Mouse (Mus musculus): ENCODE measurements around the gene Rps6ka5. TPM values are rescaled to one million over a fixed set of nuclear protein-coding genes. Genes with fewer than 3 reads are reported as not detected.

Rps6ka5 gene
- polyA plus RNA-seq, 1 experiment from 2014 or later = 3.6 TPM

GRCm38 (mm10) chr12:100711819-100712218 is 15.0 kb downstream of the Rps6ka5 start:
- H3K4me1 ChIP-seq (ENCODE audit: control insufficient read depth, insufficient read depth, low read length) = 0 out of 2 replicates have a peak, but pooled peaks cover 4% of the 10 kb centered on the region
- ATAC-seq (ENCODE audit: insufficient read depth, low FRiP score) = no peak
- H3K9ac ChIP-seq (ENCODE audit: low read length) = no peak overlapping the region
- no peak overlapping the region for H3K4me3 ChIP-seq (replicated peaks; ENCODE audit: low read length)
- no peaks in the 10 kb centered on the region for H3K36me3 ChIP-seq (ENCODE audit: control insufficient read depth, insufficient read depth, low read length)
- no peak overlapping the region for H3K4me2 ChIP-seq (ENCODE audit: low read depth, low read length)
- no peak overlapping the region for H3K27ac ChIP-seq (ENCODE audit: low read length)
- no peaks in the 10 kb centered on the region for H3K9me3 ChIP-seq (replicated peaks; ENCODE audit: control insufficient read depth, low read length)
- H3K27me3 ChIP-seq (ENCODE audit: control insufficient read depth, insufficient read depth, low read length) = no peaks in the 10 kb centered on the region
- 52% methylated on average over 5 of the region's 5 CpGs for WGBS

DNA sequence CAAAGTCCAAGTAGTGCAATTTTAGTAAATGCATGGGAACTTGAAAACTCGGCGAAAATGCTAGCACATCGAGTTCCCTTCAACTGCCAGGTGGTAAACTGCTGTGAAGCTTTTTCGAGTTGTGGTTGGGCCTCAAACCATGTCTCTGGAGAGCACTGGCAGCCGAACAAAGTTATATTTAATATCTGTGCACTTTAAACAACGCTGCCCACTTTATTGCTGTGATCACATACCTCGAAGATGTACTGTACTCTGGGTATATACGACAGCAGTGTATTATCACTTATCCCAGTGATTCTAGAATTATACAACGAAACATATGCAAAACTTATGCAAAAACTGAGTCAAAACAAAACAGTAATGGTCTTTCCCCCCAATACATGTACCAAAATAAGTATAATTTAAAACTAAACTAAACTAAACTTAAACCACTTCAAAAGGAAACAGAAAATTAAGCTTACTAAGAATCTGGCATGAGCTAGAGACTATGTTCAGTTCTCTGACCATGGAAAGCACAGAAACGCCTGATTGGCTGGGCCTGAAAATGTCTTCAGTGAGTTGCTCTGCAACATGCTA is 15.6 kb downstream of the Rps6ka5 start:
- no peaks in the 10 kb centered on the region for H3K27me3 ChIP-seq (ENCODE audit: control insufficient read depth, insufficient read depth, low read length)
- H3K4me3 ChIP-seq (replicated peaks; ENCODE audit: low read length) = no peak overlapping the region
- no peak overlapping the region for H3K9ac ChIP-seq (ENCODE audit: low read length)
- no peak overlapping the region for H3K4me2 ChIP-seq (ENCODE audit: low read depth, low read length)
- H3K36me3 ChIP-seq (ENCODE audit: control insufficient read depth, insufficient read depth, low read length) = no peaks in the 10 kb centered on the region
- 58% methylated on average over 10 of the region's 10 CpGs for WGBS
- 0 out of 2 replicates have a peak, but pooled peaks cover 4% of the 10 kb centered on the region for H3K4me1 ChIP-seq (ENCODE audit: control insufficient read depth, insufficient read depth, low read length)
- no peak for ATAC-seq (ENCODE audit: insufficient read depth, low FRiP score)
- H3K27ac ChIP-seq (ENCODE audit: low read length) = no peak overlapping the region
- H3K9me3 ChIP-seq (replicated peaks; ENCODE audit: control insufficient read depth, low read length) = no peaks in the 10 kb centered on the region

DNA sequence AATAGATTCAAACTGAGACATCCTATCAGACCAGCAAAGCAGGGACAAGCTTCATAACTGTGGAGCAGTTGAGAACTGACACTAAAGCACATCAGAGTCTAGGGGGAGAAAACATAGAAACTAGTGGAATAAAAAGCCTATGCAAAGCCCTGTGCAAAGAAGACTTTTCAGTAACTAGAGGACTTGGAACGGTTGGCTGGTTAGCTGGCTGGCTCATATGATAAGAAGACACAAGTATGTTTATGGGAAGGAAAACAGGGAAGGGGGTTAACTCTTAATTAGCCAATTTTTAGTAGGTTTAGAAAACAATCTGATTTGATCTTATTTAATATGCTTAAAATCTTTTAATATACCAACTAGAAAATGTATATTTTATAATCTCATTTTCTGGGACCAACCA is 16.4 kb downstream of the Rps6ka5 start:
- H3K4me2 ChIP-seq (ENCODE audit: low read depth, low read length) = no peak overlapping the region
- no peak overlapping the region for H3K9ac ChIP-seq (ENCODE audit: low read length)
- no peaks in the 10 kb centered on the region for H3K9me3 ChIP-seq (replicated peaks; ENCODE audit: control insufficient read depth, low read length)
- 12% methylated on average over 1 of the region's 1 CpGs for WGBS
- 0 out of 2 replicates have a peak, but pooled peaks cover 4% of the 10 kb centered on the region for H3K4me1 ChIP-seq (ENCODE audit: control insufficient read depth, insufficient read depth, low read length)
- H3K27me3 ChIP-seq (ENCODE audit: control insufficient read depth, insufficient read depth, low read length) = no peaks in the 10 kb centered on the region
- no peak for ATAC-seq (ENCODE audit: insufficient read depth, low FRiP score)
- no peaks in the 10 kb centered on the region for H3K36me3 ChIP-seq (ENCODE audit: control insufficient read depth, insufficient read depth, low read length)
- H3K4me3 ChIP-seq (replicated peaks; ENCODE audit: low read length) = no peak overlapping the region
- no peak overlapping the region for H3K27ac ChIP-seq (ENCODE audit: low read length)

GRCm38 (mm10) chr12:100707312-100707711 is 19.5 kb downstream of the Rps6ka5 start:
- ATAC-seq (ENCODE audit: insufficient read depth, low FRiP score) = no peak
- no peak overlapping the region for H3K4me3 ChIP-seq (replicated peaks; ENCODE audit: low read length)
- no peak overlapping the region for H3K9ac ChIP-seq (ENCODE audit: low read length)
- H3K27me3 ChIP-seq (ENCODE audit: control insufficient read depth, insufficient read depth, low read length) = no peaks in the 10 kb centered on the region
- 0 out of 2 replicates have a peak, but pooled peaks cover 4% of the 10 kb centered on the region for H3K4me1 ChIP-seq (ENCODE audit: control insufficient read depth, insufficient read depth, low read length)
- no peaks in the 10 kb centered on the region for H3K9me3 ChIP-seq (replicated peaks; ENCODE audit: control insufficient read depth, low read length)
- H3K4me2 ChIP-seq (ENCODE audit: low read depth, low read length) = no peak overlapping the region
- no peaks in the 10 kb centered on the region for H3K36me3 ChIP-seq (ENCODE audit: control insufficient read depth, insufficient read depth, low read length)
- WGBS = 65% methylated on average over 2 of the region's 2 CpGs
- H3K27ac ChIP-seq (ENCODE audit: low read length) = no peak overlapping the region

- no peaks in the 10 kb centered on the region for H3K4me1 ChIP-seq (ENCODE audit: control insufficient read depth, insufficient read depth, low read length)
- H3K9me3 ChIP-seq (replicated peaks; ENCODE audit: control insufficient read depth, low read length) = no peaks in the 10 kb centered on the region
- H3K36me3 ChIP-seq (ENCODE audit: control insufficient read depth, insufficient read depth, low read length) = no peaks in the 10 kb centered on the region
- no peaks in the 10 kb centered on the region for H3K27me3 ChIP-seq (ENCODE audit: control insufficient read depth, insufficient read depth, low read length)
- H3K4me2 ChIP-seq (ENCODE audit: low read depth, low read length) = no peak overlapping the region
- H3K9ac ChIP-seq (ENCODE audit: low read length) = no peak overlapping the region
- 69% methylated on average over 5 of the region's 5 CpGs for WGBS
- no peak for ATAC-seq (ENCODE audit: insufficient read depth, low FRiP score)
- H3K27ac ChIP-seq (ENCODE audit: low read length) = no peak overlapping the region
- no peak overlapping the region for H3K4me3 ChIP-seq (replicated peaks; ENCODE audit: low read length)
These were observed 21.6 kb downstream of the Rps6ka5 start for GRCm38 (mm10) chr12:100705057-100705722.

GRCm38 (mm10) chr12:100698019-100698418 is 28.8 kb downstream of the Rps6ka5 start:
- Histone ChIP-seq H3K9me3 (replicated peaks; ENCODE audit: control insufficient read depth, low read length) (no peaks in the 10 kb centered on the region), H3K27ac (ENCODE audit: low read length) (no peak overlapping the region), H3K27me3 (ENCODE audit: control insufficient read depth, insufficient read depth, low read length) (no peaks in the 10 kb centered on the region), H3K4me2 (ENCODE audit: low read depth, low read length) (no peak overlapping the region), H3K4me3 (replicated peaks; ENCODE audit: low read length) (no peak overlapping the region), H3K9ac (ENCODE audit: low read length) (no peak overlapping the region), H3K4me1 (ENCODE audit: control insufficient read depth, insufficient read depth, low read length) (0 out of 2 replicates have a peak, but pooled peaks cover 2% of the 10 kb centered on the region), H3K36me3 (ENCODE audit: control insufficient read depth, insufficient read depth, low read length) (no peaks in the 10 kb centered on the region)
- 87% methylated on average over 1 of the region's 1 CpGs for WGBS
- no peak for ATAC-seq (ENCODE audit: insufficient read depth, low FRiP score)

DNA sequence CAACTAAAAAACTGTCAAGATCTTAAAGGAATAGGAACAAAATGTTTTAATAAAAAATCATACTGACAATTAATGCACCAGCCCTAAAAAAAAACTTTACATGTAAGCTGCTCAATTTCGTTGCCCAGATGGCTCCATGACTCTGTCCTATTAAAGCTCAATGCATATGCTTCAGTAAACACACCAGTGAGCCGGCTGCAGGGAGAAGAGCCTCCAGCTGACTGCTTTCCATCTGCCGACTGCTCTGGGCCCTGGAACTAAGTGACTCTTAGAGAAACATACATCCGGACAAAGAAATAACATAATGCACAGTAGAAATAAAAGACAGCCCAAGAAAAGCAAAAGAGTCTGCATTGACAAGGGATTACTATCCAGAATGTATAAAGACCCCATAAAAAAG is 30.2 kb downstream of the Rps6ka5 start:
- 0 out of 2 replicates have a peak, but pooled peaks cover 2% of the 10 kb centered on the region for H3K4me1 ChIP-seq (ENCODE audit: control insufficient read depth, insufficient read depth, low read length)
- no peak overlapping the region for H3K4me3 ChIP-seq (replicated peaks; ENCODE audit: low read length)
- H3K9me3 ChIP-seq (replicated peaks; ENCODE audit: control insufficient read depth, low read length) = no peaks in the 10 kb centered on the region
- no peak overlapping the region for H3K4me2 ChIP-seq (ENCODE audit: low read depth, low read length)
- 27% methylated on average over 4 of the region's 4 CpGs for WGBS
- no peaks in the 10 kb centered on the region for H3K36me3 ChIP-seq (ENCODE audit: control insufficient read depth, insufficient read depth, low read length)
- no peak overlapping the region for H3K9ac ChIP-seq (ENCODE audit: low read length)
- no peak for ATAC-seq (ENCODE audit: insufficient read depth, low FRiP score)
- H3K27me3 ChIP-seq (ENCODE audit: control insufficient read depth, insufficient read depth, low read length) = no peaks in the 10 kb centered on the region
- no peak overlapping the region for H3K27ac ChIP-seq (ENCODE audit: low read length)

DNA sequence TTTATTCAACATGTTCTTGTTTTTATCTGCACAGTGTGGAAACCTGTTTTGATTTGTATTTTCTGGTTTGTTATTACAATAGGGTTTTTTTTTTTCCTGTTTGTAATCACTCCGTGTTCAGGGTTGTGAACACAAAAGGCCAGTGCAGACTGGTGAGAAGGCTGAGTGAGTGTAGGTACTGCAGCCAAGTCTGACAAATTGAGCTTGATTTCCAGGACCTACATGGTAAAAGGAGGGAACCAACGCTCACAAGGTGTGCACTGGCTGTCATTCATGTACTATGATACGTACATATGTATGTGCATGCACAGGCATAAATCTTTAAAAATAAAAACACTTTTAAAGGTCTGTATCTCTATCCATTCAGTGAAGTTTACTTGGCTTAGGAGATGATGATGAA is 31.5 kb downstream of the Rps6ka5 start:
- Histone ChIP-seq H3K4me2 (ENCODE audit: low read depth, low read length) (no peak overlapping the region), H3K9ac (ENCODE audit: low read length) (no peak overlapping the region), H3K27me3 (ENCODE audit: control insufficient read depth, insufficient read depth, low read length) (no peaks in the 10 kb centered on the region), H3K4me3 (replicated peaks; ENCODE audit: low read length) (no peak overlapping the region), H3K27ac (ENCODE audit: low read length) (no peak overlapping the region), H3K36me3 (ENCODE audit: control insufficient read depth, insufficient read depth, low read length) (no peaks in the 10 kb centered on the region), H3K9me3 (replicated peaks; ENCODE audit: control insufficient read depth, low read length) (no peaks in the 10 kb centered on the region), H3K4me1 (ENCODE audit: control insufficient read depth, insufficient read depth, low read length) (0 out of 2 replicates have a peak, but pooled peaks cover 2% of the 10 kb centered on the region)
- no peak for ATAC-seq (ENCODE audit: insufficient read depth, low FRiP score)
- WGBS = 74% methylated on average over 3 of the region's 3 CpGs

DNA sequence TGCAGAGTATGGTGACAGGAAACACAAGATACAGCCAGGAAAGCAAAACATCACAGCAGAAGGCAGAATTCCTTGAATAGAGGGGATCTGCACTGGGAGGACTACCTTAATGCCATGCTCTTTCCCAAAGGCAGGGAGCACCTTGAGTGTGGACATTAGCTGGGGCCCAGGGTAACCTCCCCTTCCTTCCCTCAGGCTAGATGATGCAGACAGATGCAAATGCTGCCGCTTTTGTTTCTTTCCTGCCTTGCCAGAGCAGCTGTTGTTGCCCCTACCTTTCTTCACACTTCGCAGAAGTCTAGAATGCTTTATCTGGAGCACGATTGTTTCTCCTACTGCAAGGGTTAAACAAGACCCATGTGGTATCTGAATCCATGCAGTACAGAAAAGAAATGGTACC is 34.6 kb downstream of the Rps6ka5 start:
- no peak for ATAC-seq (ENCODE audit: insufficient read depth, low FRiP score)
- H3K9me3 ChIP-seq (replicated peaks; ENCODE audit: control insufficient read depth, low read length) = no peaks in the 10 kb centered on the region
- no peak overlapping the region for H3K4me3 ChIP-seq (replicated peaks; ENCODE audit: low read length)
- H3K9ac ChIP-seq (ENCODE audit: low read length) = no peak overlapping the region
- no peaks in the 10 kb centered on the region for H3K36me3 ChIP-seq (ENCODE audit: control insufficient read depth, insufficient read depth, low read length)
- 0 out of 2 replicates have a peak, but pooled peaks cover 2% of the 10 kb centered on the region for H3K4me1 ChIP-seq (ENCODE audit: control insufficient read depth, insufficient read depth, low read length)
- H3K27ac ChIP-seq (ENCODE audit: low read length) = no peak overlapping the region
- H3K4me2 ChIP-seq (ENCODE audit: low read depth, low read length) = no peak overlapping the region
- no peaks in the 10 kb centered on the region for H3K27me3 ChIP-seq (ENCODE audit: control insufficient read depth, insufficient read depth, low read length)
- WGBS = 71% methylated on average over 3 of the region's 3 CpGs
